Mouse (Mus musculus) olfactory bulb, adult 2 months (tissue): ENCODE data around the gene Hivep1.

ENCODE experiments used
- CTCF ChIP-seq: fragments of 200-500 bp; IDR thresholded peaks from 2 replicates; pipeline ENCODE4 v1.5.1; 2012; ENCODE audit warnings: low read depth, mild to moderate bottlenecking, low read length, moderate library complexity; ENCODE audit not compliant: insufficient read depth
- POLR2A ChIP-seq: fragments of 200-500 bp; IDR thresholded peaks from 2 replicates; pipeline ENCODE4 v1.6.1; 2012; ENCODE audit warnings: mild to moderate bottlenecking, low read depth, low read length, moderate library complexity; ENCODE audit not compliant: insufficient read depth

DNA sequence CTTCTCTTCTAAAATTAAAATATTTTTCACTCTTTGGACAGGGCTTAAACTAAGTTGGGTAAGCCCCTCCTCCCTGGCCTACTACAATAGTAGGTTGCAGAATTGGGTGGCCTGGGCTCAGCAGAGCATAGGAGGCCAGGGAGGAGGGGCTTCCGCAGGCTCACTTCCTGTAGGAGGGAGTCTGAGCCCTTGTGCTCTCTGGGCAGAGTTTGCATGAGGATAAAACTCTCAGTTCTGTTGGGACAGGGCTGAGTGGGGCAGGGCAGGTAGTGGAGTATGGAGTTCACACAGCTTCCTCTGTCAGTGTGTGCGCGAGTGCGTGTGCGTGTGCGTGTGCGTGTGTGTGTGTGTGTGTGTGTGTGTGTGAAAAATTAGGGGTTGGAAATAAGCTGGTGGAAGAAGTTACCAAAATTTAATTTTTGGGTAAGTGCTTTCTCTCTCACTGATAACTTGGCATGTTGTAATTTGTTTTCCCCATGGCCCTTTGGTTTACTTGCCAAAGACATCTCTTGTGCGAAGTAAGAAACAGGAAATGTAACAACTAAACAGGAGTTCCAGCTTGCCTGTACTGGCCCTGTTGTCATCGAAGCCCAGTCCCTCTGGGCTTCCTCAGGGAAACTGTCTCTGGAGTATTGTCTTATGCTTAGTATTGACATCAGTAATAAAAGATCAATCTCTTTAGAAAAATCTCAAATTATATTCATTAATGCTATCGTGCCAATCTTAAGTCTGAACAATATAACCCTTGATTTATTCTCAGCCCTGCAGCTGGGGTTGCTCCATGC is 9.2 kb downstream of the Hivep1 start:
- TF ChIP-seq CTCF: no peak
- no peak for TF ChIP-seq POLR2A
